Mouse (Mus musculus): ENCODE measurements around the gene Cnot10. TPM values are rescaled to one million over a fixed set of nuclear protein-coding genes. Genes with fewer than 3 reads are reported as not detected.
A peak's percentile ranks its signal among the peaks of the same experiment; 100 is the strongest.

Gene Cnot10
- 75.1 and 75.9 TPM in 2 replicates for polyA plus RNA-seq (2015; fragmentation: Nextera tagmentation; extraction: Ambion mirVana)

GRCm38 (mm10) chr9:114639839-114640646 is at the start of gene Cnot10:
TSS of gene Cnot10 (minus strand) at chr9:114640184.
- Histone ChIP-seq H3K4me3 (peak within 1 kb of the TSS; percentile 93), H3K9me3 (no peaks in the 10 kb centered on the region), H3K27me3 (peaks cover 26% of the 10 kb centered on the region), H3K9ac (peak within 1 kb of the TSS; percentile 87), H3K27ac (peak within 1 kb of the TSS; percentile 88), H3K36me3 (peaks cover 18% of the 10 kb centered on the region; the same call in 1 of the 2 replicates), H3K4me2 (replicated peaks) (peak within 1 kb of the TSS; percentile 93), H3K4me1 (peaks cover 13% of the 10 kb centered on the region)
- WGBS: 4% methylated on average over 50 of the region's 51 CpGs
- ATAC-seq (ENCODE audit: low FRiP score, low read depth): peak; percentile 100

DNA sequence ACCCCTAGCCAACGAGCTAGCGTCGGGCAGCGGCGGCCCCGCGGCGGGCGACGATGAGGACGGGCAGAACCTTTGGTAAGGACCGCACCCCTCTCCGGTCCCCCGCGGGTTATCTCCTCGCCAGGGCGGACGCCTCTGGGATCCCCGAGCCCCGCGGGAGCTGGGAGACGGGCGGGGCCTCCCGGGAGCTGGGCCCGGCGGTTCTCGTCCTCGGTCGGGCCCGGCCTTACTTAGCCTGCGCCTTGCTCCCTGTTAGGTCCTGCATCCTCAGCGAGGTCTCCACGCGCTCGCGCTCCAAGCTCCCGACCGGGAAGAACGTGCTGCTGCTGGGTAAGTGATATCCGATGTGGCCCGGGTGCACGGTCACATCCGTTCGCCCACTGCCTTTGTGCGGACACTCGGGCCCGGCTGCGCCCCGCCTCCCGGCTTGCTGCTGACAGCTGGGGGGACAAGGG is 49.0 kb upstream of the Cnot10 start:
- peak overlapping the region; percentile 94 for H3K9ac ChIP-seq
- no peaks in the 10 kb centered on the region for H3K9me3 ChIP-seq
- H3K27ac ChIP-seq: peak overlapping the region; percentile 81
- H3K36me3 ChIP-seq: peaks cover 22% of the 10 kb centered on the region
- no peaks in the 10 kb centered on the region for H3K27me3 ChIP-seq
- H3K4me2 ChIP-seq (replicated peaks): peak overlapping the region; percentile 93
- H3K4me1 ChIP-seq: peaks cover 24% of the 10 kb centered on the region
- ATAC-seq (ENCODE audit: low FRiP score, low read depth): peak; percentile 57
- WGBS: 0% methylated on average over 39 of the region's 50 CpGs
- peak overlapping the region; percentile 93 for H3K4me3 ChIP-seq

DNA sequence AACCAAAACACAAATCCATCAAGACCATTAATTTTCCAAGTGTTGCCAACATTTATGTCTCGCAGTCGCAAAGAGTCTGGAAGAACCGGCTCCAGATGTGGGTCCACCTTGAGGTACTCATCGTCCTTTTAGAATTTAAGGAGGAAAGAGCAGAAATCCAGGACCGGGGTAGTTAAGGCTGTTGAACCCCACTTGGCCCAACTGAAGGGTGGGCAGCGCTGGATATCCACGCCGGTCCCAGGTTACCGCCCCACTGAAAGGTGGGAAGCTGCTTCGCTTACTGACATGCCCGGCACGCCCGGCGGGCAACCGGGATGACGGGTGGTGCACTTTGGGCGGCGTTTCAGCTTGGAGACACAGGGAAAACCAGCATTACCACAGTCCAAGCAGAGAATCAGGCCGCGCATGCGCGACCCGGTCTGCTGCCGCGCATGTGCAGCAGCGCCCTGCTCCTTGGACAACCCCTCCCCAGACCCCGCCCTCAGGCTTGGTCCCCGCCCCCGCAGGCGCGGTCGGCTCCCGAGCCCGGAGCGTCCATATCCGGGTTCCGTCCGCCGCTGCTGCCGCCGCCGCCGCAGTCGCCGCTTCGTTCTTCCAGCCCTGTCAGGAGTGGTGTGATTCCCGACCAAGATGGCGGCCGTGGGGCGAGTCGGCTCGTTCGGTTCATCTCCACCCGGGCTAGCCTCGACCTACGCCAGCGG is 48.4 kb upstream of the Cnot10 start, which contains the start of gene Dync1li1:
TSS of gene Dync1li1 (plus strand) at position 539 of the 701 bp plus-strand sequence.
- no peaks in the 10 kb centered on the region for H3K9me3 ChIP-seq

GRCm38 (mm10) chr9:114687639-114688038 is 47.7 kb upstream of the Cnot10 start:
- peak overlapping the region; percentile 72 for H3K4me2 ChIP-seq (replicated peaks)
- H3K27me3 ChIP-seq: no peaks in the 10 kb centered on the region
- peak overlapping the region; percentile 93 for H3K4me3 ChIP-seq
- peak overlapping the region; percentile 94 for H3K9ac ChIP-seq
- H3K36me3 ChIP-seq: peaks cover 10% of the 10 kb centered on the region
- H3K27ac ChIP-seq: no peak overlapping the region
- WGBS: 76% methylated on average over 13 of the region's 13 CpGs
- H3K9me3 ChIP-seq: no peaks in the 10 kb centered on the region
- no peak for ATAC-seq (ENCODE audit: low FRiP score, low read depth)
- peaks cover 24% of the 10 kb centered on the region for H3K4me1 ChIP-seq

More for the DNA sequence above, 48.4 kb upstream of the Cnot10 start, which contains the start of gene Dync1li1:
- H3K27ac ChIP-seq: peak within 1 kb of the TSS; percentile 81
- H3K36me3 ChIP-seq: peaks cover 16% of the 10 kb centered on the region
- peak within 1 kb of the TSS; percentile 93 for H3K4me2 ChIP-seq (replicated peaks)
- peak within 1 kb of the TSS; percentile 93 for H3K4me3 ChIP-seq
- WGBS: under 1% methylated on average over 57 of the region's 57 CpGs
- peaks cover 24% of the 10 kb centered on the region for H3K4me1 ChIP-seq
- H3K9ac ChIP-seq: peak within 1 kb of the TSS; percentile 94
- no peaks in the 10 kb centered on the region for H3K27me3 ChIP-seq
- peak; percentile 97 for ATAC-seq (ENCODE audit: low FRiP score, low read depth)

- Histone ChIP-seq H3K4me2 (replicated peaks) (no peak overlapping the region), H3K4me3 (no peak overlapping the region), H3K36me3 (no peaks in the 10 kb centered on the region), H3K9me3 (no peaks in the 10 kb centered on the region), H3K4me1 (peaks cover 24% of the 10 kb centered on the region), H3K27me3 (no peaks in the 10 kb centered on the region), H3K9ac (no peak overlapping the region), H3K27ac (no peak overlapping the region)
- WGBS: 85% methylated on average over 7 of the region's 7 CpGs
- ATAC-seq (ENCODE audit: low FRiP score, low read depth): no peak
Observed at GRCm38 (mm10) chr9:114686245-114686644, 46.3 kb upstream of the Cnot10 start.

DNA sequence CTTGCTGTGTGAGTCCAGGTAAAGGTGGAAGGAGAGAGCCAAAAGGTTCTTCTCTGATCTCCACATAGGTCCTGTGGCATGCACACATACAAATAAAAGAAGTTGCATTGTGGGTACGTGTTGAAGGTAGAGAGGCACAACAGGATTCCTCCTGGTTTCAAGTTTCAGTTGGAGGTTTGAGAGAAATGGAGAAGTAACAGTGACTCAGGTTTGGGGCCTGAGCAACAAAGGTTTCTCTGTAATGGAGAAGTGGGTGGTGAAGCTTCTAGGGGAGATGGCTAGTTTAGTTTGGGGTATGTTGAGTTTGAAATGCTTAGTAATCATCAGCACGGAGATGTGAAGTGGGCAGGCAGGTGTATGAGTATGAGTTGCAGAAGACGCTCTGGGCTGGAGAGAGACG is 42.2 kb upstream of the Cnot10 start:
- Histone ChIP-seq H3K4me2 (replicated peaks) (no peak overlapping the region), H3K27me3 (no peaks in the 10 kb centered on the region), H3K27ac (no peak overlapping the region), H3K4me3 (no peak overlapping the region), H3K36me3 (no peaks in the 10 kb centered on the region), H3K9me3 (no peaks in the 10 kb centered on the region), H3K9ac (no peak overlapping the region), H3K4me1 (no peaks in the 10 kb centered on the region)
- ATAC-seq (ENCODE audit: low FRiP score, low read depth): no peak
- 77% methylated on average over 4 of the region's 4 CpGs for WGBS

- Histone ChIP-seq H3K9ac (no peak overlapping the region), H3K36me3 (no peaks in the 10 kb centered on the region), H3K4me2 (replicated peaks) (no peak overlapping the region), H3K27ac (no peak overlapping the region), H3K4me1 (no peaks in the 10 kb centered on the region), H3K9me3 (no peaks in the 10 kb centered on the region), H3K27me3 (no peaks in the 10 kb centered on the region), H3K4me3 (no peak overlapping the region)
- WGBS: 74% methylated on average over 6 of the region's 6 CpGs
- ATAC-seq (ENCODE audit: low FRiP score, low read depth): no peak
Observed at GRCm38 (mm10) chr9:114680531-114680930, 40.5 kb upstream of the Cnot10 start.

- Histone ChIP-seq H3K4me2 (replicated peaks) (no peak overlapping the region), H3K4me1 (no peaks in the 10 kb centered on the region), H3K27ac (no peak overlapping the region), H3K9ac (no peak overlapping the region), H3K27me3 (no peaks in the 10 kb centered on the region), H3K4me3 (no peak overlapping the region), H3K36me3 (no peaks in the 10 kb centered on the region), H3K9me3 (no peaks in the 10 kb centered on the region)
- no peak for ATAC-seq (ENCODE audit: low FRiP score, low read depth)
- WGBS: 83% methylated on average over 5 of the region's 5 CpGs
Observed at GRCm38 (mm10) chr9:114679944-114680343, 40.0 kb upstream of the Cnot10 start.

GRCm38 (mm10) chr9:114678576-114678975 is 38.6 kb upstream of the Cnot10 start:
- H3K4me2 ChIP-seq (replicated peaks): no peak overlapping the region
- H3K9ac ChIP-seq: no peak overlapping the region
- no peak overlapping the region for H3K27ac ChIP-seq
- H3K9me3 ChIP-seq: no peaks in the 10 kb centered on the region
- no peaks in the 10 kb centered on the region for H3K27me3 ChIP-seq
- no peaks in the 10 kb centered on the region for H3K4me1 ChIP-seq
- H3K4me3 ChIP-seq: no peak overlapping the region
- WGBS: 86% methylated on average over 5 of the region's 5 CpGs
- no peaks in the 10 kb centered on the region for H3K36me3 ChIP-seq
- ATAC-seq (ENCODE audit: low FRiP score, low read depth): no peak

- H3K36me3 ChIP-seq: no peaks in the 10 kb centered on the region
- no peak overlapping the region for H3K4me2 ChIP-seq (replicated peaks)
- H3K27ac ChIP-seq: no peak overlapping the region
- no peak for ATAC-seq (ENCODE audit: low FRiP score, low read depth)
- H3K9ac ChIP-seq: no peak overlapping the region
- H3K9me3 ChIP-seq: no peaks in the 10 kb centered on the region; the same call in 1 of the 2 replicates
- no peak overlapping the region; the same call in 1 of the 2 replicates for H3K4me3 ChIP-seq
- H3K4me1 ChIP-seq: peaks cover 9% of the 10 kb centered on the region
- H3K27me3 ChIP-seq: no peaks in the 10 kb centered on the region
- 52% methylated on average over 2 of the region's 2 CpGs for WGBS
Observed at GRCm38 (mm10) chr9:114673626-114674025, 33.6 kb upstream of the Cnot10 start.

- Histone ChIP-seq H3K27ac (no peak overlapping the region), H3K4me3 (peak overlapping the region; percentile 40), H3K4me1 (peaks cover 9% of the 10 kb centered on the region), H3K4me2 (replicated peaks) (peak overlapping the region; percentile 69), H3K9me3 (no peaks in the 10 kb centered on the region; the same call in 1 of the 2 replicates), H3K36me3 (no peaks in the 10 kb centered on the region), H3K9ac (peak overlapping the region; percentile 50), H3K27me3 (no peaks in the 10 kb centered on the region)
- WGBS: 5% methylated on average over 24 of the region's 24 CpGs
- 0 out of 2 replicates have a peak, but pooled peaks have one; percentile 32 for ATAC-seq (ENCODE audit: low FRiP score, low read depth)
Observed at GRCm38 (mm10) chr9:114672703-114673561, 32.9 kb upstream of the Cnot10 start.

Data from limb, embryonic 13.5 days (tissue).